Mouse (Mus musculus) stomach, postnatal 0 days (tissue): ENCODE results near the gene Prkcb.

ENCODE experiments used
- CTCF ChIP-seq: IDR thresholded peaks from 2 replicates; pipeline ENCODE4 v1.5.1; 2016; ENCODE audit warnings: antibody characterized with exemption, low read depth, mild to moderate bottlenecking, moderate library complexity
- EP300 ChIP-seq: optimal IDR thresholded peaks from 2 replicates; pipeline ENCODE3; 2016; ENCODE audit warnings: antibody characterized with exemption

- TF ChIP-seq EP300 (no peak), CTCF (no peak)
Measured at GRCm38 (mm10) chr7:122247254-122247864, 41.2 kb upstream of the Prkcb start.
